Mouse (Mus musculus) kidney, adult 2 months (tissue): ENCODE data around the gene Rrbp1.

ENCODE experiments used
- CTCF ChIP-seq: fragments of 200-500 bp; conservative IDR thresholded peaks from 2 replicates; pipeline ENCODE4 v1.5.1; 2011; ENCODE audit warnings: low read depth, mild to moderate bottlenecking, control low read depth, low read length, moderate library complexity, mixed read lengths; ENCODE audit not compliant: insufficient read depth, insufficient read length
- POLR2A ChIP-seq: fragments of 200-500 bp; IDR thresholded peaks from one replicate; pipeline ENCODE4 v1.6.1; 2011; ENCODE audit warnings: low read depth, low read length, control low read depth

DNA sequence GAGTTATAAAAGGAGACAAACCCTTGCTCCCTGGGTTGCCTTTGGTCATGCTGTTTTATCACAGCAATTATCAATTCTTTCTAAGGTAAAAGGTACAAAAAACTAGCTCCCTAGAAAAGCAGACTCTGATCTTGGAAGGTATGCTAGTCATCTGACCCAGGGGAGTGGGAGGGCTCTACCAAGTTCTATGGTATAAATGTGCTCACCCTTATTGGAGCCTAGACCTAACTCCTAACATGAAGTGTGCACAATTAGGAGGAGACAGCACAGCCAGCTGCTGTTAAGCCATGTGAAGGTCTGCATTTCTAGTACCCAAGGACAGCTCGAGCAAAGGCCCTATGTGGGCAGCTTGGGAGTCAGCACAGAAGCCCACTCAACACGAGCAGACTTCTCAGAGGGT lies 39.2 kb downstream of the Rrbp1 start:
- no peak for TF ChIP-seq POLR2A
- TF ChIP-seq CTCF: no peak
